Mouse (Mus musculus): ENCODE measurements around the gene Pfn4.
"Not testable (repeated sequence)": the region's sequence is repeated elsewhere in the genome, so short reads cannot be mapped to it uniquely, and the experiment has no call there.

Gene Pfn4

DNA sequence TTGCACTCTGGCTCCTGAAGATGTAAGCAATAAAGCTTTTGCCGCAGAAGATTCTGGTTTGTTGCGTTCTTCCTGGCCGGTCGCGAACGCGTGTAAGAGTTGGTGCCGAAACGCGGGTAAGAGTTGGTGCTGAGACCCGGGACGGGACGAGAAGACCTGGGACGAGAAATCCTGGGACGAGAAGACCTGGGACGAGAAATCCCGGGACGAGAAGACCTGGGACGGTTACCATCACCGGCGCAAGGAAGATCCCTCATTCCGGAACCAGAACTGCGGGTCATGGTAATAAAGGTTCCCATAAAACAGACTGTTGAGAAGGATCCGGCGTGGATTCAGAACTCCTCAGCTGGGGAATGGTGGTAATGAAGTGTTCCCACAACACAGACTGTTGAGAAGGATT is 19.3 kb downstream of the Pfn4 start:
- DNase-seq (ENCODE audit: low spot score) = not testable (repeated sequence)

- no peak for DNase-seq (ENCODE audit: low spot score)
Measured at GRCm38 (mm10) chr12:4793718-4794117, 24.9 kb downstream of the Pfn4 start.

GRCm38 (mm10) chr12:4797471-4797870 is 28.6 kb downstream of the Pfn4 start:
- not testable (repeated sequence) for DNase-seq (ENCODE audit: low spot score)

DNA sequence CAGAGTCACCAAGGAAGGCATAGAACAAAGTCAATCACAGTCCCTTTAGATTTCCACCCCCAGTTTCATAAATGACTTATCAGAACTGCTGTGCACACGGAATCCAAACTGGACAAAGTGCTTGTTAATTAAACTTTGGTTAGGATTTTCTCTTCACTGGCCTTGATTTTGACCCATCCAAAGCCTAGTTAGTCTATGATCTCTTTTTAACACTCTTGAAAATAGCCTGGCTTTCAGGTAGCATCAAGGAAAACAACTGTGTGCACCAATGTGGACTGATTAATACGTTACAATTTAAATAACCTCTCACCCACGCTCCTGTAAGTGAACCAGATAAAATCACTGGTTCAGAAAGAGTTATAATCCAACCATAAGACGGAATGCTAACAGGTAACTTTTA is 42.2 kb downstream of the Pfn4 start:
- DNase-seq (ENCODE audit: low spot score) = no peak

DNA sequence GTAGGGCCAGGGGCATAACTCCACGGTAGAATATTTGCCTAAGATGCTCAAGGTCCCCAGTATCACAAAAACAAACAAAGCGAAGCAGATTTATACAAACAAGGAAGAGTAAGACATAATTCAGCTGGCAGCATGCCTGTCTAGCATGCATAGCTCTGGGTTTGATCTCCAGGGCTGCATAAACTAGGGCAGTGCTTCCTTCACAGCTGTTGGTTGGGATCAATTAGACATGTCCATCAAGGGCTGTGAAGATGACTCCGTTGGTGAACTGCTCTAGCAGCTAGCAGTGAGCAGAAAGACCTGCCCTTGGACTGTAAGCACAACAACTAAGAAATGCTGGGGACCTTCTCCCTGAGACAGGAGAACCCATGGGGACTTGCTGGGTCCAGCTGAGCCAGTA is 42.9 kb downstream of the Pfn4 start:
- DNase-seq (ENCODE audit: low spot score) = no peak

GRCm38 (mm10) chr12:4813636-4814035 is 44.8 kb downstream of the Pfn4 start:
- no peak for DNase-seq (ENCODE audit: low spot score)

DNA sequence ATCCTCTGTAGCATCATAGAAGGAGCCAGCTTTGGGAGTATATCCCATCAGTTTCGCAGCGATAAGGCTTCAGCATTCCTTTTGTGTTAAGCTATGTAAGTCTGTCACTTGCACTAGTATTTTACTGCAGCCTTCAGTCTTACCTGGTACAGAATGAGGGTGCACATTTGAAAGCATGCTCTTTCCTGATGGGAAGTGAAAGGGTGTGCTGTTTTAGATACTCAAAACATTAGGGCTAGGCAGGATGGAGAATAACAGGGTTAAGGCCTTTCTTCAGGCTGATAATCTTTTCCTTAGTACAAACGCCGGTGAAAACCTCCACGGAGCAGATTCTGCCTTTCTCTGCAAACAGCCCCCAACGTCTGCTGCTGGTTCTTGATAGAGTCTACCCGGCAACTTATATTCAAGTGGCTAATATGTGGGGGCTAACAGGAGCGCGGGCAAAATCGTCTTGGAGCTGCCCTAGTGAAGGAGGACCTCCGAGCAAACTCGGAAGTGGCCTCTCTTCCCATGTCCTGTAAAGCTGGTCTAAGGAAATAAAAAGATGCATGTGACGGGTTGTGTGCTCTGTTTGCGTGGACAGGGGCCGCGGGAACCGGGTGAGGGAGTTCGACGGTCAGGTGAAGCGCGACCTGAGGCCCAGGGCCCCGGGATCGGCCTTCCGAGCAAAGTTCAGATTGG is 48.0 kb downstream of the Pfn4 start:
- DNase-seq (ENCODE audit: low spot score) = no peak

GRCm38 (mm10) chr12:4817361-4818101 is 48.7 kb downstream of the Pfn4 start, which contains the start of gene Sf3b6:
Sf3b6 (plus strand) TSS chr12:4817544.
- peak; percentile 99 for DNase-seq (ENCODE audit: low spot score)

DNA sequence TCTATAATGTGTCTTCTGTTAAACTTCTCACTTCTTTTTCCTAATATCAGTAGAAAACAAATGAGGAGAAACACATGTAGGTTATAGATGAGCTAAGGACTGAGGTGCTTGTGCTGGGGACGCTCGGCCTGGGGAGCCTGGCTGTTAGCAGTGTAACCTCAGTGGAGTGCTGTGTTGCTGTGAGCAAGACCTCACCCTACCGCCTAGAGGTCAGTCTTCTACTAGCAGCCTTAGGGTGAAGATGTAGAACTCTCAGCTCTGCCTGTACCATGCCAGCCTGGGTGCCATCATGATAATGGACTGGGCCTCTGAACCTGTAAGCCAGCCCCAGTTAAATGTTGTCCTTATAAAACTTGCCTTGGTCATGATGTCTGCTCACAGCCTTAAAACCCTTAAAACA is 58.4 kb downstream of the Pfn4 start:
- DNase-seq (ENCODE audit: low spot score) = no peak
